Comparison of ENCODE assay signal across 10 mouse cellular contexts in genomic region chr5:34931516-34932457, GRCm38 (mm10). TPM values are rescaled to one million over a fixed set of nuclear protein-coding genes. Genes with fewer than 3 reads are reported as not detected.
DNase-seq lines count a peak whose midpoint lies in the region; ATAC-seq lines count a peak whose summit lies in the region.
"Had no signal": no experiment of that assay in that cellular context is flagged by ENCODE, and none has a peak within 500 bp of the region (broad histone marks: within the 10 kb centered on the region; RNA-seq: fewer than 3 reads in every experiment).

No protein-coding gene starts in this region.

- H3K27ac ChIP-seq in embryonic facial prominence, embryonic 15.5 days (replicated peaks): peak overlapping the region; percentile 60
- peak overlapping the region; percentile 64 for H3K27ac ChIP-seq in hindbrain, embryonic 16.5 days (ENCODE audit: low read depth, low read length)

- H3K27me3 ChIP-seq in embryonic facial prominence, embryonic 15.5 days: no peaks in the 10 kb centered on the region
- H3K27me3 ChIP-seq in hindbrain, embryonic 16.5 days (replicated peaks; ENCODE audit: control insufficient read depth, insufficient read depth, low read length): no peaks in the 10 kb centered on the region

- peaks cover 16% of the 10 kb centered on the region; the same call in 1 of the 2 replicates for H3K4me1 ChIP-seq in embryonic facial prominence, embryonic 15.5 days
- H3K4me1 ChIP-seq in hindbrain, embryonic 16.5 days (ENCODE audit: control insufficient read depth, insufficient read depth, low read depth, low read length): peaks cover 6% of the 10 kb centered on the region

- H3K36me3 ChIP-seq in embryonic facial prominence, embryonic 15.5 days: no peaks in the 10 kb centered on the region
- H3K36me3 ChIP-seq in hindbrain, embryonic 16.5 days (ENCODE audit: control insufficient read depth, insufficient read depth, low read length): no peaks in the 10 kb centered on the region

- H3K4me2 ChIP-seq in embryonic facial prominence, embryonic 15.5 days (replicated peaks): no peak overlapping the region
- no peak overlapping the region for H3K4me2 ChIP-seq in hindbrain, embryonic 16.5 days (ENCODE audit: low read length)

- 42% methylated on average over 11 of the region's 11 CpGs for whole genome bisulfite sequencing in embryonic facial prominence, embryonic 15.5 days
- 40% methylated on average over 11 of the region's 11 CpGs for WGBS in hindbrain, embryonic 16.5 days

- no peak overlapping the region for H3K4me3 ChIP-seq in embryonic facial prominence, embryonic 15.5 days (replicated peaks)
- H3K4me3 ChIP-seq in hindbrain, embryonic 16.5 days (ENCODE audit: low read length): no peak overlapping the region

- H3K9ac ChIP-seq in embryonic facial prominence, embryonic 15.5 days: no peak overlapping the region
- no peak overlapping the region for H3K9ac ChIP-seq in hindbrain, embryonic 16.5 days (ENCODE audit: low read depth, low read length)

- 0 out of 2 replicates have a peak, but pooled peaks have one; percentile 48 for ATAC-seq in embryonic facial prominence, embryonic 15.5 days (ENCODE audit: insufficient number of reproducible peaks, low FRiP score, low TSS enrichment, low read depth)
- peak; percentile 69 for ATAC-seq in hindbrain, embryonic 16.5 days

- H3K9me3 ChIP-seq in embryonic facial prominence, embryonic 15.5 days (replicated peaks): no peaks in the 10 kb centered on the region
- no peaks in the 10 kb centered on the region for H3K9me3 ChIP-seq in hindbrain, embryonic 16.5 days (ENCODE audit: control insufficient read depth, low read length)

- peak; percentile 27 for DNase-seq in gastrocnemius, postnatal 25 days
- DNase-seq in gastrocnemius, postnatal 4 days (ENCODE audit: low spot score in 2 of 2): no peak
- peak; percentile 68 for DNase-seq in lung, postnatal 36 days
- DNase-seq in adrenal gland, postnatal 25 days: no peak
- DNase-seq in thymus, postnatal 36 days: no peak
- DNase-seq in spleen, postnatal 10 days (ENCODE audit: low spot score in 2 of 2): no peak
- DNase-seq: adrenal gland, adult 2 months had no signal

RNA-seq across cellular contexts. Expression of gene Rgs12, which starts 17.5 kb away (rescaled TPM):
- 1 to 10 TPM; 3.1 to 3.5 TPM for total RNA-seq in gastrocnemius, postnatal 25 days (2021)
- total RNA-seq in gastrocnemius, postnatal 4 days (2021): 10 to 100 TPM; 34.7 to 35.2 TPM
- polyA plus RNA-seq in embryonic facial prominence, embryonic 15.5 days (2015; fragmentation: Nextera tagmentation; extraction: Ambion mirVana): 40.1 and 42.3 TPM in 2 replicates
- 40.3 and 41.1 TPM in 2 replicates for polyA plus RNA-seq in hindbrain, embryonic 16.5 days (2015; fragmentation: Nextera tagmentation; extraction: Ambion mirVana)
- 33.3 and 42.1 TPM in 2 replicates for total RNA-seq in adrenal gland, postnatal 25 days (2021)

RNA-seq across cellular contexts. Expression of gene Msantd1, which starts 24.0 kb away (rescaled TPM):
- total RNA-seq in gastrocnemius, postnatal 25 days (2021): under 1 TPM; 0.13 to 0.36 TPM
- total RNA-seq in gastrocnemius, postnatal 4 days (2021): 1 to 10 TPM in 1 of 2 experiments, under 1 TPM in 1; 0.93 to 1.5 TPM
- 0.87 and 3.7 TPM in 2 replicates for polyA plus RNA-seq in embryonic facial prominence, embryonic 15.5 days (2015; fragmentation: Nextera tagmentation; extraction: Ambion mirVana)
- polyA plus RNA-seq in hindbrain, embryonic 16.5 days (2015; fragmentation: Nextera tagmentation; extraction: Ambion mirVana): 6.1 and 6.9 TPM in 2 replicates
- 1.2 and 1.8 TPM in 2 replicates for total RNA-seq in adrenal gland, postnatal 25 days (2021)
- polyA plus RNA-seq: C2C12 had no signal

Comparison
In these comparisons a context has a peak if more than half of its experiments do, and no peak if none do; other contexts are left out.
1. DNase-seq: peak in gastrocnemius, postnatal 25 days (single experiment) and lung, postnatal 36 days (single experiment); none in gastrocnemius, postnatal 4 days (0 of 2), adrenal gland, postnatal 25 days (single experiment), thymus, postnatal 36 days (0 of 2) and spleen, postnatal 10 days (0 of 2).